Mouse (Mus musculus): ENCODE measurements around the gene Oas1c.

Oas1c gene

DNA sequence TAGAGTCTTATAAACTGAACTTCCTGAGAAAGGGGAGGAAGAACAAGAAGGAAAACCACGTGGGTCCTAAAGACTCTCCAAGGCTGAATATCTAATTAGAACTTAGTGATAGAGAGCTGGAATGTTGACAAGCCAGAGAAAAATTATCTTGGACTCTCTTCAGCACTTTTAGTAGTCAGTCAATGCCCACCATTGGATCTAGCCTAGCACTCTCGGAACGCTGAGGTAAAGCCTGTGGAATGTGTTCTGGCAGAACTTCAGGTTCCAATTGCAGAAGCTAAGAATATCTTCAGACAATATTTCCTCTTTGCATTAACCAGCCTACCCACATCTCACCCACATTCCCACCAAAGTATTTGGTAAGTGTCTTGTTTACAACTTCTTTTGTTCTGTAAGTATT lies 32.4 kb downstream of the Oas1c start:
- no peak for DNase-seq

DNA sequence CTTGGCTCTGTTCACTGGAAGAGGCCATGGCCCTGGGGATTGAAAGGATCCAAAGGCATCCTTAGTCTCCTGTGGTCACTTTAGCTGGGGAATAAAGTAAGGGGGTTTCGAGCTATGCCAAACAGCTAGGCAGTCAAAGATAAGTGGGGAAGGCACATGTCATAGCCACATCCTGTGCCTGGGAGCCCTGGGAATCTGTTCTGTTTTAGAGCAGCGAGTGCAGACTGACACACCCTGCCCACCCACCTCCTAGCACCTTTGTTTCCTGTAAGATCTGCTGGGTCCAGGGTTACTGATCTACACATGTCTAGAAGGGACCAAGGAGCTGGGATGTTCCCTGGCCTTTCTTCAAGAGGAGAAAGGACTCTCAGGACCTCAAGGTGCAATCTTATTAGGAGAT lies 33.4 kb downstream of the Oas1c start:
- DNase-seq = no peak

GRCm38 (mm10) chr5:120777478-120777877 lies 34.8 kb downstream of the Oas1c start, which contains the start of gene Oas3:
TSS of gene Oas3 (minus strand) at chr5:120777661.
- DNase-seq = no peak

GRCm38 (mm10) chr5:120776801-120777200 lies 35.5 kb downstream of the Oas1c start:
- no peak for DNase-seq

DNA sequence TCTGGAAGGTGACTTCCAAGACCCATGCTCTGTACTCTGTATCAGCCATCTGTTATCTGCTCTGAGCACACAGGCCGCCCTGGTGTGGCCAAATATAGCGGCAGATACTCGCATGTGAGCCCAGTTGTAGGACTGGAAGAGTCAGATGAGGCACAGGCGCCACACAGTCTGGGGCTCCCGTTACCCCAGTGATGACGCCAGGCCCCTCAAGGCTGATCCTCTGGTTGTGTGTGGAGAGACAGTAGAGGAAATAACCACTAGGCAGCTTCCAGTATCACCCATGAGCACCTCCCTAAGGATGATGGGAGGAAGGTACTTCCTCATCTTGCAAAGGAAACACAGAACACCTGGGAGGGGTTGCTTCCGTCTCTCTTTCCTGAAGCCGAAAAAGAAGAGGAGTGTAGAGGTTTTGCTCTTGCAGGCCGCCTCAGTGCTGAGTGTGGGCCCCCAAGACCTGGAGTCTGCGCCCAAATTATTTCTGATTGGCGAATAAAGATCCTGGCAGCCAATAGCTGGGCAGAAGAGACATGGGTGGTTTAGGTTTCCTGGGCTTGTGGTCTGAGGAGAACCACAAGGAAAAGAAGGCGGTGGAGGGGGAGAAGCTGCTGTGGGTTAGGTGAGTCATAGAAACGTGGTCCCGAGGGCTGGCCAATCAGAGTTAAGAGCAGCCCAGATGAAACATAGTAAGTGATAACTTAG lies 36.9 kb downstream of the Oas1c start:
- no peak for DNase-seq

DNA sequence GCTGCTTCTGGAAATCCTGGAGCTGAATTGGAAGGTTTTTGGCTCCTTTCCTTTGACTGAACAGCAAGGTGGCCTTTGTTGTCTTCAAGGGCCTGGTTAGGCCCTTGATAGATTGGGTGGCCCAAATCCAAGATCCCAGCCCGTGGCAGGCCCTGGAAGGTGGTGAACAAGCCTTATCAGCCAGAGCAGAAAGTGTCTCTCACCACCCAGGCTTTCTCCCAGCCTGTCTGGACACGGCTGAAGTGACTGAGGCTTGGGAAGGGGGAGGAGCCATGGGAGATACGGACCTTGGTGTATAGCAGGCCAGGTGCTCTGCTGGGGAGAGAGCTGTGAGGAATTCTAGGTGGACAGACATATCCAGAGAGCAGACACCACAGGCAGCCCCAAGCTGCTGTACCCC lies 42.9 kb downstream of the Oas1c start:
- no peak for DNase-seq

DNA sequence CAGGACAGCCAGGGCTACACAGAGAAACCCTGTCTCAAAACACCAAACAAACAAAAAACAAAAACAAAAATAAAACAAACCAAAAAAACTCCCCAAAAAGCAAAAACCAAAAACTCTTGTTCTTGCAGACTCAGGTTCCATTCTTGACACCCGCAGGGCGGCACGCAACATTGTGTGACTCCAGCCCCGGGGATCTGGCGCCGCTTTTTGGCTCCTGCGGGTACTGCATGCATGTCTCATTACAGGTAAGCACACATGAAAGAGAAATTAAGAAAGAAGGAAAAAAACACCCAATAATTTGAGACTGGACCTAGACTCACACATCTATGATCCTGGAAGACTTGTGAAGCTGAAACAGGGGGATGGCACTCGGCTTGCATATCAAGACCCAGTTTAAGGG lies 47.3 kb downstream of the Oas1c start:
- no peak for DNase-seq

DNA sequence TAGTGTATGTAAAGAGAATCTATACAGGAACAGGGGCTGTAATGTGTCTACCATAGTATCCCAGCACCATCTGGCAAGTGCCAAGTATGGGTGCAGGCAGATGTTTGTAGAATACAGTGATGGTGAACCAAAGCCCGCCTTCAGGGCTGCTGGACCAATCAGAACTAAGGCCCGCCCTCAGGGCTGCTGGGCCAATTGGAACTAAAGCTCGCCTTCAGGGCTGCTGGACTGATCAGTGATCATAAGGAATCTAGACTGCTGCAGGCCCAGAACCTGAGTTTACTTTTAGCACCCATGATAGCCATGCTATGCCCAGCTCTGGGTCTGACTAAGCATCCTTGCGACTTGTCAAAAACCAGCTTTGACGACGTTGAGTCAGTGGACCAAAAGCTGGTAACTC lies 50.4 kb downstream of the Oas1c start:
- DNase-seq = no peak

GRCm38 (mm10) chr5:120754215-120754614 lies 58.1 kb downstream of the Oas1c start:
- DNase-seq = no peak

GRCm38 (mm10) chr5:120752786-120753185 lies 59.5 kb downstream of the Oas1c start:
- DNase-seq = no peak

GRCm38 (mm10) chr5:120751206-120751605 lies 61.1 kb downstream of the Oas1c start:
- DNase-seq = no peak
